Comparison of ENCODE assay signal across 15 mouse cellular contexts in the genomic region with DNA sequence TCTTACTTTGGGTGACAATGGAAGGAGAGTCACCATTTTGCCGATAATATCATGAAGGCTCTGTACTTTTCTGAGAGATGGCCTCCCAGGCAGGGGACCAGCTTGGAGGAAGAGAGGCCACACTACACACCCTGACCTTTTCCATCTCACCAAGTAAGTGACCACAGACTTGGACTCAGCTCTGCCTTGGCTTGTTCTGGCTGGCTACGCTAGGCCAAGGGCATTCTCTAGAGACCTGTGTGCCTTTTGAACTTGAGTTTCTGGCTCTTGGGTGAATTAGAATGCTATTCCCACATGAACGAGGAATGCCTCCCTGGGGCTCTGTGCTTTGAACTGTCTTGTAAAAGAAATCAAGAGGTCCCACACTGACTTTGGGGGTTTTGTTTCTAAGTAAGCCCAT.
"Had no signal": no experiment of that assay in that cellular context is flagged by ENCODE, and none has a peak within 500 bp of the region (broad histone marks: within the 10 kb centered on the region; RNA-seq: fewer than 3 reads in every experiment).

No protein-coding gene starts in this region.

- H3K27me3 ChIP-seq: lung, embryonic 15.5 days; megakaryocyte, embryonic 14.5 days; midbrain, embryonic 13.5 days; midbrain, embryonic 15.5 days; neural tube, embryonic 12.5 days; stomach, embryonic 15.5 days had no signal

- H3K4me1 ChIP-seq: midbrain, embryonic 13.5 days; midbrain, embryonic 15.5 days; stomach, embryonic 15.5 days had no signal

- DNase-seq: lung, adult 2 months; lung, postnatal 14 days; lung, postnatal 36 days; right cerebral cortex, postnatal 14 days; thymus, adult 2 months; thymus, postnatal 25 days; thymus, postnatal 4 days had no signal

- H3K4me3 ChIP-seq: lung, embryonic 15.5 days; megakaryocyte, embryonic 14.5 days; midbrain, embryonic 13.5 days; midbrain, embryonic 15.5 days; neural tube, embryonic 12.5 days; stomach, embryonic 15.5 days had no signal

- H3K9me3 ChIP-seq: lung, embryonic 15.5 days; megakaryocyte, embryonic 14.5 days; midbrain, embryonic 13.5 days; midbrain, embryonic 15.5 days; neural tube, embryonic 12.5 days; stomach, embryonic 15.5 days had no signal

- H3K36me3 ChIP-seq: lung, embryonic 15.5 days; midbrain, embryonic 13.5 days; midbrain, embryonic 15.5 days; neural tube, embryonic 12.5 days; stomach, embryonic 15.5 days had no signal

- H3K27ac ChIP-seq: lung, embryonic 15.5 days; macrophage; midbrain, embryonic 13.5 days; midbrain, embryonic 15.5 days; neural tube, embryonic 12.5 days; stomach, embryonic 15.5 days; stomach, postnatal 0 days had no signal
